Mouse (Mus musculus) heart, postnatal 0 days (tissue): ENCODE results near the gene Rexo1.

Experiments
- CTCF ChIP-seq: IDR thresholded peaks from 2 replicates; pipeline ENCODE4 v1.5.1; 2016; ENCODE audit warnings: antibody characterized with exemption, control low read depth, low read depth
- EP300 ChIP-seq: IDR thresholded peaks from 2 replicates; pipeline ENCODE4 v1.6.1; 2016; ENCODE audit warnings: antibody characterized with exemption, low read depth

GRCm38 (mm10) chr10:80585581-80585980, 24.2 kb upstream of the Rexo1 start:
- no peak for TF ChIP-seq CTCF
- no peak for TF ChIP-seq EP300
